Mouse (Mus musculus): Measurements from ENCODE around the gene Cemip. TPM values are rescaled to one million over a fixed set of nuclear protein-coding genes. Genes with fewer than 3 reads are reported as not detected.

Gene Cemip
- 0.17 and 0.27 TPM in 2 replicates for polyA plus RNA-seq (2012; rRNA removed)

GRCm38 (mm10) chr7:84086039-84086829, at the start of gene Cemip:
Cemip (minus strand) TSS chr7:84086502.

GRCm38 (mm10) chr7:83884021-83884658, 202.2 kb downstream of the Cemip start, which contains the start of the genes Tlnrd1 and Mesd:
Tlnrd1 (minus strand) TSS chr7:83884305.
Mesd (plus strand) TSS chr7:83884466.

Other genes with a start within 250 kb of the Cemip start
- gene Tlnrd1, start 202.2 kb downstream of the Cemip start, polyA plus RNA-seq (2012; rRNA removed), result 85.1 and 96.4 TPM in 2 replicates
- gene Mesd, start 202.0 kb downstream of the Cemip start, polyA plus RNA-seq (2012; rRNA removed), result 7.2 TPM in 2 replicates
- gene Abhd17c, start 65.4 kb upstream of the Cemip start, polyA plus RNA-seq (2012; rRNA removed), result 162 and 216 TPM in 2 replicates